Mouse (Mus musculus) hindbrain, embryonic 16.5 days (tissue): ENCODE results near the gene Foxf2. TPM values are rescaled to one million over a fixed set of nuclear protein-coding genes. Genes with fewer than 3 reads are reported as not detected.

Experiments used
- ATAC-seq: fragments of 200-750 bp; cut with Nextera tagmentation; 2 replicates; pipeline ENCODE4 v1.8.0; 2017; ENCODE audit warnings: moderate TSS enrichment, moderate library complexity
- H3K27ac ChIP-seq: fragments of 300-500 bp; sonication (generic); 2 replicates; pipeline ENCODE4 v1.5.1; 2014; ENCODE audit warnings: low read depth, mild to moderate bottlenecking, control low read depth, low read length, moderate library complexity
- H3K27me3 ChIP-seq: fragments of 300-500 bp; sonication (generic); replicated peaks from 2 replicates; pipeline ENCODE4 v1.6.1; 2014; ENCODE audit warnings: low read length; ENCODE audit not compliant: control insufficient read depth, insufficient read depth
- H3K36me3 ChIP-seq: fragments of 300-500 bp; sonication (generic); 2 replicates; pipeline ENCODE4 v1.6.1; 2014; ENCODE audit warnings: mild to moderate bottlenecking, low read length, moderate library complexity, mixed read lengths; ENCODE audit not compliant: control insufficient read depth, insufficient read depth
- H3K4me1 ChIP-seq: fragments of 300-500 bp; sonication (generic); 2 replicates; pipeline ENCODE4 v1.6.1; 2014; ENCODE audit warnings: low read depth, low read length; ENCODE audit not compliant: control insufficient read depth, insufficient read depth
- H3K4me2 ChIP-seq: fragments of 300-500 bp; sonication (generic); 2 replicates; pipeline ENCODE4 v1.6.1; 2014; ENCODE audit warnings: mild to moderate bottlenecking, low read length, control low read depth, moderate library complexity
- H3K4me3 ChIP-seq: fragments of 300-500 bp; sonication (generic); 2 replicates; pipeline ENCODE4 v1.5.1; 2014; ENCODE audit warnings: mild to moderate bottlenecking, low read length, control low read depth, moderate library complexity
- H3K9ac ChIP-seq: fragments of 300-500 bp; sonication (generic); 2 replicates; pipeline ENCODE4 v1.6.1; 2014; ENCODE audit warnings: low read depth, mild to moderate bottlenecking, control low read depth, low read length, moderate library complexity
- H3K9me3 ChIP-seq: fragments of 300-500 bp; sonication (generic); 2 replicates; pipeline ENCODE4 v1.6.1; 2014; ENCODE audit warnings: mild to moderate bottlenecking, low read length, moderate library complexity; ENCODE audit not compliant: control insufficient read depth
- WGBS: fragments of 180-500 bp; shearing (Covaris S2); extraction: QIAGEN DNeasy Blood & Tissue Kit; methylation state at CpG from one replicate; pipeline ENCODE4 v1.1.7; 2014; 5-methylcytosine and 5-hydroxymethylcytosine counted together
- polyA plus RNA-seq: library from polyadenylated mRNA; unstranded; fragments of >200 nt; fragmentation: Nextera tagmentation; extraction: Ambion mirVana; gene quantifications from 2 replicates; pipeline ENCODE4 v1.2.1, GENCODE M21; 2015

The Foxf2 gene
- polyA plus RNA-seq, 1 experiment from 2014 or later: 4.2 TPM

DNA sequence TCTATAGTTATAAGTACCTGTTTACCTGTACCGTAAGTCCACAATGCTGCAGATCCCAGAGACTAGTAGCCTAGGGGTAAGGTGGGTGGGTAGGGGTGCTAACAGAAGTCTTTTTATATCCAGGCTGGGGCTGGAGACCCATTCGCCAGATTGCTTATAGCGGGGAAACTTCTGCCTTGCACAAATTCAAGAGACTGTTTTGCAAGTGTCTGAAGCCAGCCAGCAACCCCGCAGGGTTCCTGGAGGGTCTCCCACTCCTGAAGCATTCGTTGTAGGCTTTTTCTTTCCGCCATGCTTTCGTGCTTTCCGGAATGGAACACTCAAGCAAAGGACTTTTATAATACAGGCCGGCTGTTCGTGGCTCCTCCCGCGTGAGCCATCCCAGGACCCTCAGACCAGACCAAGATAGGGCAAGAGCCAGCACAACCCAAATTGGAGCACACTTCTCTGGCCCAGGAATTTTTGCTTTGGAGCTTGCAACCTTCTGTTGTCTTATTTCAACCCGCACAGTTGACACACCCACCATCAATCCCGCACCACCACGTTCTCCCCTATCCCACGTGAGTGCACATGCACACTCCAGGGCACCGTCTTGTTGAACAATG is 10.0 kb upstream of the Foxf2 start:
- H3K9ac ChIP-seq: no peak overlapping the region
- H3K27me3 ChIP-seq: peaks cover 73% of the 10 kb centered on the region
- H3K9me3 ChIP-seq: no peaks in the 10 kb centered on the region
- no peak overlapping the region for H3K4me2 ChIP-seq
- H3K27ac ChIP-seq: no peak overlapping the region
- H3K4me3 ChIP-seq: no peak overlapping the region
- peaks cover 11% of the 10 kb centered on the region for H3K4me1 ChIP-seq
- no peak for ATAC-seq
- no peaks in the 10 kb centered on the region for H3K36me3 ChIP-seq
- WGBS: 4% methylated on average over 17 of the region's 17 CpGs

DNA sequence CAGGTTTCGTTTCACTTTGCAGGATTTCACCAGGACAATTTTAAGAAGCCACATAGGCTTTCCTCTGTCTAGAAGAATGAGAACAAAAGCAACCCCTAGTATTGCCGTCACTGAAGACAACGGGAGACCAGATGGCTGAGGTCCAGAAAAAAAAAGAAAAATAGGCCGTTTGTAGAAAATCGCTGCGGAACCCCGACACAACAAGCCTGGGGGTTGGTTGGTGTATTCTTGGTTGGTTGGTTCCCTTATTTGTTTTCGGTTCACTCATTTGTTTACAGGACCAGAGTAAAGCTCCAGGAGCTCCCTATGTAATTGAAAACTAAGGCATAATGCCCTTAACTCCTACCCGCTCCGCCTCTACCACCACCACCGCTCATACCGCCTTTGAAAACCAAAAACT is 7.6 kb upstream of the Foxf2 start:
- H3K4me1 ChIP-seq: peaks cover 11% of the 10 kb centered on the region
- H3K27ac ChIP-seq: no peak overlapping the region
- peaks cover 72% of the 10 kb centered on the region for H3K27me3 ChIP-seq
- ATAC-seq: peak; percentile 43
- peak overlapping the region; percentile 31 for H3K9ac ChIP-seq
- H3K4me3 ChIP-seq: peak overlapping the region; percentile 38
- 0% methylated on average over 12 of the region's 12 CpGs for WGBS
- no peaks in the 10 kb centered on the region for H3K9me3 ChIP-seq
- peak overlapping the region; percentile 72 for H3K4me2 ChIP-seq
- H3K36me3 ChIP-seq: no peaks in the 10 kb centered on the region

DNA sequence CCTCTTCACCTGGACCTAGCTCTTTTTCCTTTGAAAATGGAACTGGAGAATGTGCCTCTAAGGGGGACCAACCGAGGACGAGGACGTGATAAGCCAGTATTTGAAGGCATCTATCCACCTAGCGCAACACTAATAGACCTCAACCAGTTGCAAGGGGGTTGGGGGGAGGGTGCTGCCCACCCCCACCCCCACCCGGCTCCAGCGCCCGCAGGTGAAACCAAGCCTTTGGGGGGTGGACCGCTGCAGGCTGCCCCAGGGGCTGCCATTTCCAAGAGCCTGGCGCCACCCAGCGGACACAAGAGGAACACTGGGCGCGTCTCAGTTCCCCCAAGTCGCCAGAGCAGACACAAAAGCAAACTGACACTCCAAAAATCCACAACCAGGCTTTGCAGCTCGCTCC is 7.2 kb upstream of the Foxf2 start:
- no peak overlapping the region for H3K27ac ChIP-seq
- H3K27me3 ChIP-seq: peaks cover 72% of the 10 kb centered on the region
- ATAC-seq: peak; percentile 82
- H3K36me3 ChIP-seq: no peaks in the 10 kb centered on the region
- H3K4me1 ChIP-seq: peaks cover 11% of the 10 kb centered on the region
- H3K9ac ChIP-seq: peak overlapping the region; percentile 31
- H3K4me2 ChIP-seq: peak overlapping the region; percentile 72
- H3K4me3 ChIP-seq: peak overlapping the region; percentile 38
- WGBS: under 1% methylated on average over 14 of the region's 14 CpGs
- H3K9me3 ChIP-seq: no peaks in the 10 kb centered on the region

DNA sequence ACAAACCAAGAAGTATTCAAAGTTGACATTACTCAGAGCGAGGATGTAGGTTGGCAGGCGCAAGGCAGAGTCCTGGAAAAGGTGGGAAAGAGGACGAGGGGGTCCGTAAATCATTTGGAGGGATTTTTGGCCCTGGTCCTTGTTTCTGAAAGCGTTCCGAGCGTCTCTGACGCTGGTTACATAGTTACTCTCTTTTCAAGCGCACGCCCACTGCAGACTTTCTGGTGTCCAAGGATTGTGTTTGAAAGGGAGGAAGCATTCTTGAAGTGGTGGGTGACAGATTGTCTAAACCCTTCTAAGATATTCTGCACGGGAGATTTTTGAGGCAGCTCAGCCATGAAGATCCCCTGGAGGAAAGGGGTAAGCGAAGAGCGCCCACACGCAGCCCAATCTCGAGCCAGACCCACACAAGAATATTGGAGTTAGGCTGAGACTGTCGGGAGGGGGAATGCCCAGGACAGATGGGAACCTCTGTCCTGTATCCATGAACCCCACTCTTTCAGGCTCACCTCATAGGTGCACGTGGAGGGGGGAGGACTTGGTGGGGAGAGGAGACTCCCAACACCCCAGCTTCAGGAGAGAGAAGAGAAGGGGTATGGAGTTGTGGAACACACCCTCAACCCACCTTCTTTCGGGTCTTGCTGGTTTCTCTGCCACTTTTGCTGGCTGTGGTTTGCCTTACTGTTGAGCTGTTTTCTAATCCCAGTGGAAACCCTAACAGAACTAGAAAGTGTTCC is 6.5 kb upstream of the Foxf2 start:
- Histone ChIP-seq H3K9ac (no peak overlapping the region), H3K27me3 (peaks cover 71% of the 10 kb centered on the region), H3K36me3 (no peaks in the 10 kb centered on the region), H3K4me2 (peak overlapping the region; percentile 72), H3K4me1 (peaks cover 11% of the 10 kb centered on the region), H3K9me3 (no peaks in the 10 kb centered on the region), H3K4me3 (no peak overlapping the region), H3K27ac (no peak overlapping the region)
- WGBS: under 1% methylated on average over 18 of the region's 18 CpGs
- ATAC-seq: no peak

DNA sequence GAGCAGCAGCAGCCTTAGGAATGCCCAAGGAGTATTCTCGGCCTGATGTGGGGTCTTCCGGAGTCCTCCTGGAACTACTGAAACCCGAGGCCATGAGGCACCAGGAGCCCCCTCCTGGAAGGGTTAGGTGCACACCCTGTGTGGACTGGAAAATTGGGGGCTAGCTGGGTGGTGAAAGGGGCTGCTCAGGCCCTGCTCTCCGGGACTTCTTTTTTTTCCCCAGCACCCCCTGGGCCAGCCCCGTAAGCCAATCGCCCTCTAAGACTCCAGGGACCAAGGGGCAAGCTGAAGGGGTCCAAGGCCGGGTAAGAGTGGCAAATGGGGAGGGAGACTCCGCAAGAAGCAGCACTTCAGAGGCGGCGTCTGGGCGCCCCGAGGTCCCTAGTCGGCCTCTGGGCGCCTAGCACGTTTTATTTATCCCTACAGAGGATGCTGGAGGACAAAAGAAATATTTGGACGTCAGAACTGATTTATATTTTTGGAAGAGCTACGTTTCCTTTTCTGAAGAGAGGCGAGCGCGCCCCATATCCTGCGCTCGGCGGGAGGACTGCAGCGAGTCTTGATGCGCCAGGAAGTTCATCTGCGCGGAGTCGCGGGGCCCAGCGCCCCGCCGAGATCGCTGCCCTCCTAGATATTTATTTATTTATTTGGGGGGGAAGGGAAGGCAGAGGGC is 5.7 kb upstream of the Foxf2 start:
- no peaks in the 10 kb centered on the region for H3K9me3 ChIP-seq
- H3K4me2 ChIP-seq: peak overlapping the region; percentile 27
- no peak overlapping the region for H3K27ac ChIP-seq
- H3K36me3 ChIP-seq: no peaks in the 10 kb centered on the region
- peak overlapping the region; percentile 10; the same call in 1 of the 2 replicates for H3K4me3 ChIP-seq
- peaks cover 71% of the 10 kb centered on the region for H3K27me3 ChIP-seq
- no peak for ATAC-seq
- H3K9ac ChIP-seq: no peak overlapping the region
- peaks cover 11% of the 10 kb centered on the region for H3K4me1 ChIP-seq
- WGBS: under 1% methylated on average over 33 of the region's 33 CpGs

DNA sequence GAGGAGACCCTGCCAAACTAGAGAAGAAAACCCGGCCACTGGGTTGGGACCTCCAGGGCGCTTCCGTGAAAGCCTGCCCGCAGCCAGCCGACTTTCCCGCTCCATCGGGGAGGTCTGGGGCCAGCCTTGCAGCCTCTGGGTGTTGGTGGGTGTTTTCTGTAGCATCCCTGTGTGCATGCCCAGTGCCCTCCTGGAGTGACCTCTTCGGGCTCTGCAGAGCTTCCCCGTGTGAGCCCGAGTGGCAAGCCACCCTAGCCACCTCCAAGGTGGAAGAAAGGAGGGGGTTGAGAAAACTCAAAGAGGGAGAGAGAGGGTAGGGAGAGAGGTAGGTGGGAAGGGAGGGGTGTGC is 5.1 kb upstream of the Foxf2 start:
- Histone ChIP-seq H3K4me2 (peak overlapping the region; percentile 27), H3K9ac (no peak overlapping the region), H3K27ac (no peak overlapping the region), H3K27me3 (peaks cover 75% of the 10 kb centered on the region), H3K36me3 (no peaks in the 10 kb centered on the region), H3K4me3 (peak overlapping the region; percentile 10; the same call in 1 of the 2 replicates), H3K4me1 (peaks cover 15% of the 10 kb centered on the region), H3K9me3 (no peaks in the 10 kb centered on the region)
- no peak for ATAC-seq
- WGBS: 0% methylated on average over 10 of the region's 10 CpGs

DNA sequence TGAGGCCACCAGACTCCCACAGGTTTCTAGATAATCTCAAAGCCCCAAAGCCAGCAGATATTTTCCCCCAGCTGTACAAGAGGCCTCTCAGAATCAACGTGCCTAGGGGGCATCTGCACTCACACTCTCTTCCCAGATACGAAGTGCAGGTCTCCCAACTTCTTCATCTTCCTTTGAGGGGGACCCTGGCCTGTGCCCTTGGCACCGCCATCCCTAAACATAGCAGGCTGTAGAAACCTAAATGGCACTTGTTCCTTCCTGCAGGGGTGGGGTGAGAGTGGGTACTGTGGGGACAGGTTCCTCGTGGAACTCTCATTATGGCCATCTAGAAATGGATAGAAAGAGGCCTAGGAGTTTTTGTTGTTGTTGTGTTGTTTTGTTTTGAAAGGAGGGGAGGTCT is 4.7 kb upstream of the Foxf2 start:
- 7% methylated on average over 4 of the region's 4 CpGs for WGBS
- Histone ChIP-seq H3K36me3 (no peaks in the 10 kb centered on the region), H3K9me3 (no peaks in the 10 kb centered on the region), H3K4me2 (no peak overlapping the region), H3K27me3 (peaks cover 75% of the 10 kb centered on the region), H3K4me3 (no peak overlapping the region), H3K27ac (no peak overlapping the region), H3K9ac (no peak overlapping the region), H3K4me1 (peaks cover 20% of the 10 kb centered on the region)
- no peak for ATAC-seq

DNA sequence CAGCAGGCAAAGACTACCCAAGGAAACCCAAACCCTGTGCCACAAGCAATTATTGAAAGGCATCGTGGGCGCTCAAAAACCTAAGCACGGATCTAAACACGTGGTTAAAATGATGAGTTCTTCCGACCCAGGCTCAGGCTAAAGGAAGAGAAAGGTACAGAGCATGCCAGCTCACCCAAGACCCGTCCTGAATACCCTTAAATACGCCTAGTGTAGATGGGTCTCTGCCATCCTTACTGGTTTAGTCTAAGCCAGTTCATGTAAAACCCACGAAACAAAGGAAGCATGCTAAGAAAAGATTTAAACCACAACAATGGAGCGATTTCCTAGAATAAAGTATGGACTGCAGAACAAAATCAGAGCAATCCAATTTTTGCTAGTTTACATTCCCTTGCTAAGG is 3.9 kb upstream of the Foxf2 start:
- ATAC-seq: no peak
- 7% methylated on average over 9 of the region's 9 CpGs for WGBS
- Histone ChIP-seq H3K9me3 (no peaks in the 10 kb centered on the region), H3K27ac (no peak overlapping the region), H3K9ac (no peak overlapping the region), H3K4me2 (no peak overlapping the region), H3K27me3 (peaks cover 71% of the 10 kb centered on the region), H3K4me3 (no peak overlapping the region), H3K4me1 (peaks cover 28% of the 10 kb centered on the region), H3K36me3 (no peaks in the 10 kb centered on the region)

DNA sequence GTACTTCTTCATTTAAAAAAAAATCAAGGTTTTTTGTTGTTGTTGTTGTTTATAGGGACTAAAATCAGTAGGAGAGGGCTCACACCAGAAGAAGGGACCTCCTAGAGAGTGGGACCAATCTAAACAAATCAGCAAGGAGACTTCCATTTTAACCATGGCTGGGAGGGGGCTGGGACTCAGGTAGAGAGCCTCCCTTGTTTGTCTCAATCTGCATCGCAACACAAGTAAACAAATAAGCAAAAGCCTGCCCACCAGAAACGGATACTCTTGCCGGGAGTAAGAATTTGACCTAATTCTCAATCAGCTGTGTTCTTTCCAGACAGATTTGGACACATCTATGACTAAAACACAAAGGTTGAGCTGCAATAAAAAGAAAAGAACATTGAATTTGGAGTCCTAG is 3.2 kb upstream of the Foxf2 start:
- Histone ChIP-seq H3K9me3 (no peaks in the 10 kb centered on the region), H3K27ac (no peak overlapping the region), H3K4me1 (peaks cover 31% of the 10 kb centered on the region), H3K4me2 (no peak overlapping the region), H3K27me3 (peaks cover 71% of the 10 kb centered on the region), H3K4me3 (no peak overlapping the region), H3K9ac (no peak overlapping the region), H3K36me3 (no peaks in the 10 kb centered on the region)
- WGBS: 7% methylated on average over 3 of the region's 3 CpGs
- ATAC-seq: no peak
